8 mouse cellular contexts compared by ENCODE assay signal in genomic region chr15:92051353-92052132, GRCm38 (mm10). TPM values are rescaled to one million over a fixed set of nuclear protein-coding genes. Genes with fewer than 3 reads are reported as not detected.
DNase-seq lines count a peak whose midpoint lies in the region; ATAC-seq and TF ChIP-seq lines count a peak whose summit lies in the region.

No protein-coding gene starts in this region.

- H3K4me3 ChIP-seq in heart, embryonic 15.5 days: peak overlapping the region; percentile 58
- peak overlapping the region; percentile 49 for H3K4me3 ChIP-seq in forebrain, embryonic 12.5 days (replicated peaks)
- no peak overlapping the region for H3K4me3 ChIP-seq in liver, embryonic 14.5 days (ENCODE audit: insufficient read depth in 1 of 2, low read depth in 2 of 2, low read length in 2 of 2)

- no peak for DNase-seq in heart, adult 11 months
- peak; percentile 6 to 12 for DNase-seq in adrenal gland, postnatal 36 days
- peak; percentile 16 for DNase-seq in kidney, postnatal 10 days
- no peak for DNase-seq in liver, embryonic 14.5 days (ENCODE audit: low read depth in 3 of 3, low spot score in 3 of 3)
- DNase-seq in right cerebral cortex, postnatal 4 days: peak; percentile 72
- no peak for DNase-seq in urinary bladder, postnatal 25 days (ENCODE audit: low spot score)

- H3K27me3 ChIP-seq in heart, embryonic 15.5 days: peaks cover 31% of the 10 kb centered on the region
- H3K27me3 ChIP-seq in forebrain, embryonic 12.5 days: peaks cover 9% of the 10 kb centered on the region; the same call in 1 of the 2 replicates
- H3K27me3 ChIP-seq in liver, embryonic 14.5 days (ENCODE audit: control insufficient read depth, insufficient read depth, low read length): peaks cover 12% of the 10 kb centered on the region; the same call in 1 of the 2 replicates

- 1% methylated on average over 35 of the region's 35 CpGs for WGBS in heart, embryonic 15.5 days
- WGBS in forebrain, embryonic 12.5 days: 1% methylated on average over 35 of the region's 35 CpGs
- WGBS in liver, embryonic 14.5 days (ENCODE audit: insufficient replicate concordance): 2% methylated on average over 34 of the region's 35 CpGs

- no peak overlapping the region for H3K27ac ChIP-seq in heart, embryonic 15.5 days
- H3K27ac ChIP-seq in forebrain, embryonic 12.5 days: 0 out of 2 replicates have a peak overlapping the region, but pooled peaks have one; percentile 51
- H3K27ac ChIP-seq in liver, embryonic 14.5 days: no peak overlapping the region

- no peak for TF ChIP-seq CTCF in liver, embryonic 14.5 days (IDR thresholded peaks at IDR 0.05; ENCODE audit: low read depth)

- H3K4me2 ChIP-seq in heart, embryonic 15.5 days: peak overlapping the region; percentile 97
- peak overlapping the region; percentile 79 for H3K4me2 ChIP-seq in forebrain, embryonic 12.5 days
- H3K4me2 ChIP-seq in liver, embryonic 14.5 days (ENCODE audit: low read depth): 0 out of 2 replicates have a peak overlapping the region, but pooled peaks have one; percentile 13

- H3K9ac ChIP-seq in heart, embryonic 15.5 days: peak overlapping the region; percentile 43
- H3K9ac ChIP-seq in forebrain, embryonic 12.5 days: peak overlapping the region; percentile 52
- no peak overlapping the region for H3K9ac ChIP-seq in liver, embryonic 14.5 days (replicated peaks)

- no peak for TF ChIP-seq EP300 in liver, embryonic 14.5 days (IDR thresholded peaks at IDR 0.05; ENCODE audit: low read depth)

- H3K9me3 ChIP-seq in heart, embryonic 15.5 days (replicated peaks): no peaks in the 10 kb centered on the region
- H3K9me3 ChIP-seq in forebrain, embryonic 12.5 days: no peaks in the 10 kb centered on the region
- no peaks in the 10 kb centered on the region for H3K9me3 ChIP-seq in liver, embryonic 14.5 days (ENCODE audit: control insufficient read depth, low read length)

- no peaks in the 10 kb centered on the region for H3K36me3 ChIP-seq in heart, embryonic 15.5 days
- no peaks in the 10 kb centered on the region for H3K36me3 ChIP-seq in forebrain, embryonic 12.5 days (replicated peaks)
- no peaks in the 10 kb centered on the region for H3K36me3 ChIP-seq in liver, embryonic 14.5 days (replicated peaks; ENCODE audit: control insufficient read depth, insufficient read depth, low read depth)

- ATAC-seq in heart, embryonic 15.5 days (replicated peaks; ENCODE audit: insufficient number of reproducible peaks, insufficient read depth, low FRiP score, low read depth): peak; percentile 53; the same call in 1 of the 2 replicates
- ATAC-seq in forebrain, embryonic 12.5 days (ENCODE audit: low FRiP score): peak; percentile 61; the same call in 1 of the 2 replicates
- no peak for ATAC-seq in liver, embryonic 14.5 days (ENCODE audit: insufficient read depth)

- H3K4me1 ChIP-seq in heart, embryonic 15.5 days (replicated peaks): peaks cover 17% of the 10 kb centered on the region
- peaks cover 10% of the 10 kb centered on the region; the same call in 1 of the 2 replicates for H3K4me1 ChIP-seq in forebrain, embryonic 12.5 days
- H3K4me1 ChIP-seq in liver, embryonic 14.5 days (replicated peaks; ENCODE audit: control insufficient read depth in 2 of 2, insufficient read depth in 2 of 2, low read length in 1 of 2): no peaks in the 10 kb centered on the region

RNA-seq across cellular contexts. Expression of gene Cntn1, which starts 0.6 kb away (rescaled TPM):
- polyA plus RNA-seq in heart, embryonic 15.5 days (2015; fragmentation: Nextera tagmentation; extraction: Ambion mirVana): 0.25 and 0.55 TPM in 2 replicates
- total RNA-seq in adrenal gland, postnatal 36 days (2021): 1 to 10 TPM; 2.4 to 2.5 TPM
- polyA plus RNA-seq in forebrain, embryonic 12.5 days (2016; fragmentation: Nextera tagmentation; extraction: Ambion mirVana): 4.4 and 4.6 TPM in 2 replicates
- 0.02 and 0.04 TPM in 2 replicates for polyA plus RNA-seq in liver, embryonic 14.5 days (2012; rRNA removed)
- polyA plus RNA-seq in liver, embryonic 14.5 days (2014; fragmentation: Nextera tagmentation; extraction: Ambion mirVana): 0.03 TPM in 1 of 2 replicates, not detected in the other

Comparison
In these comparisons a context has a peak if more than half of its experiments do, and no peak if none do; other contexts are left out.
1. H3K4me2 ChIP-seq: peak in every context shown above with its lines; median percentile 97 in heart, embryonic 15.5 days; 79 in forebrain, embryonic 12.5 days; 13 in liver, embryonic 14.5 days.
2. H3K4me3 ChIP-seq: peak in heart, embryonic 15.5 days (single experiment) and forebrain, embryonic 12.5 days (single experiment); none in liver, embryonic 14.5 days (0 of 2).
3. DNase-seq: peak in adrenal gland, postnatal 36 days (2 of 2), kidney, postnatal 10 days (single experiment) and right cerebral cortex, postnatal 4 days (single experiment); none in heart, adult 11 months (single experiment), liver, embryonic 14.5 days (0 of 3) and urinary bladder, postnatal 25 days (single experiment).